Mouse (Mus musculus) forebrain, embryonic 15.5 days (tissue): ENCODE results near the gene Ramp1. TPM values are rescaled to one million over a fixed set of nuclear protein-coding genes. Genes with fewer than 3 reads are reported as not detected.
A peak's percentile ranks its signal among the peaks of the same experiment; 100 is the strongest.

ENCODE experiments used
- ATAC-seq: fragments of 200-750 bp; cut with Nextera tagmentation; replicated peaks from 2 replicates; pipeline ENCODE4 v1.8.0; 2017; ENCODE audit warnings: mild to moderate bottlenecking, moderate TSS enrichment, moderate library complexity
- H3K27ac ChIP-seq: fragments of 300-500 bp; sonication (generic); replicated peaks from 2 replicates; pipeline ENCODE4 v1.5.1; 2015; ENCODE audit warnings: mild to moderate bottlenecking, inconsistent platforms
- H3K27me3 ChIP-seq: fragments of 300-500 bp; sonication (generic); 2 replicates; pipeline ENCODE4 v1.6.1; 2015; ENCODE audit warnings: inconsistent platforms
- H3K36me3 ChIP-seq: fragments of 300-500 bp; sonication (generic); 2 replicates; pipeline ENCODE4 v1.6.1; 2015; ENCODE audit warnings: mild to moderate bottlenecking, inconsistent platforms
- H3K4me1 ChIP-seq: fragments of 300-500 bp; sonication (generic); 2 replicates; pipeline ENCODE4 v1.6.1; 2015; ENCODE audit warnings: inconsistent platforms
- H3K4me2 ChIP-seq: fragments of 300-500 bp; sonication (generic); replicated peaks from 2 replicates; pipeline ENCODE4 v1.6.1; 2015; ENCODE audit warnings: mild to moderate bottlenecking, inconsistent platforms
- H3K4me3 ChIP-seq: fragments of 300-500 bp; sonication (generic); 2 replicates; pipeline ENCODE4 v1.5.1; 2015; ENCODE audit warnings: mild to moderate bottlenecking, inconsistent platforms
- H3K9ac ChIP-seq: fragments of 300-500 bp; sonication (generic); replicated peaks from 2 replicates; pipeline ENCODE4 v1.6.1; 2015; ENCODE audit warnings: mild to moderate bottlenecking, inconsistent platforms
- H3K9me3 ChIP-seq: fragments of 300-500 bp; sonication (generic); 2 replicates; pipeline ENCODE4 v1.6.1; 2016; ENCODE audit warnings: inconsistent platforms
- WGBS: fragments of 180-500 bp; shearing (Covaris S2); methylation state at CpG from one replicate; pipeline ENCODE4 v1.1.7; 2015; ENCODE audit warnings: mixed read lengths; 5-methylcytosine and 5-hydroxymethylcytosine counted together
- polyA plus RNA-seq: library from polyadenylated mRNA; unstranded; fragments of >200 nt; fragmentation: Nextera tagmentation; extraction: Ambion mirVana; gene quantifications from 2 replicates; pipeline ENCODE4 v1.2.1, GENCODE M21; 2015

Ramp1 gene
- polyA plus RNA-seq, 1 experiment from 2014 or later = 3.3 TPM

- no peaks in the 10 kb centered on the region for H3K27me3 ChIP-seq
- H3K27ac ChIP-seq = peak within 1 kb of the TSS; percentile 82
- peak within 1 kb of the TSS; percentile 86 for H3K4me2 ChIP-seq
- peak within 1 kb of the TSS; percentile 93 for H3K4me3 ChIP-seq
- 0 out of 2 replicates have a peak, but pooled peaks cover 3% of the 10 kb centered on the region for H3K36me3 ChIP-seq
- peak; percentile 99 for ATAC-seq
- H3K9ac ChIP-seq = peak within 1 kb of the TSS; percentile 96
- WGBS = under 1% methylated on average over 43 of the region's 43 CpGs
- H3K4me1 ChIP-seq = peaks cover 27% of the 10 kb centered on the region
- no peaks in the 10 kb centered on the region for H3K9me3 ChIP-seq
Measured at GRCm38 (mm10) chr1:91249564-91250414, 70.2 kb downstream of the Ramp1 start, which contains the start of gene Ube2f. Ube2f (plus strand) TSS chr1:91250304.

GRCm38 (mm10) chr1:91250415-91251147 is 71.0 kb downstream of the Ramp1 start:
- 0 out of 2 replicates have a peak, but pooled peaks cover 3% of the 10 kb centered on the region for H3K36me3 ChIP-seq
- no peaks in the 10 kb centered on the region for H3K27me3 ChIP-seq
- peaks cover 27% of the 10 kb centered on the region for H3K4me1 ChIP-seq
- no peaks in the 10 kb centered on the region for H3K9me3 ChIP-seq
- ATAC-seq = no peak; the same call in 1 of the 2 replicates
- WGBS = under 1% methylated on average over 68 of the region's 70 CpGs
- H3K4me3 ChIP-seq = peak overlapping the region; percentile 93
- peak overlapping the region; percentile 86 for H3K4me2 ChIP-seq
- peak overlapping the region; percentile 96 for H3K9ac ChIP-seq
- peak overlapping the region; percentile 82 for H3K27ac ChIP-seq

DNA sequence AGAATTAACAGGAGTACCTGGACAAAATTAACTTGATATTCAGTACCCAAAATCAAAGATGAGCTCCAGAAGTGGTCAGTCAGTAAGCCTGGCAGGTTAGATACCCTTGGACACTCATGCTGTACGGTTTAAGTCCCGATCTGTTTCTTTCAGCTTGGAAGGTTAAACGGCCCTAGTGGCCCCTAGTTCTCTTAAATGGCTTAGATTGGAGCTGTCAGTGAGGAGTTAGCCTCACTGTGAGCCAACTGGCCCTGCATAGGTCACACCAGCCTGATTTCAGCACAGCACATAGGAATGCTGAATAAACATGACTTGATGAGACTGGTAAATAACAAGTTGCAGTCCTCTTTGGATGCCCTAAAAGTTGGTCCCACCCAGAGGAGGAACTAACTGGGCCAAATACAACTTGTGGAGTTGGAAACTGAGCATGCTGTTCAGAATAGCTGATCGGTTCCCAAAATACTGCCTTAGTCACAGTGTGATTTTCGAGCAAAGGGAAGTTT is 71.6 kb downstream of the Ramp1 start:
- peaks cover 27% of the 10 kb centered on the region for H3K4me1 ChIP-seq
- H3K27me3 ChIP-seq = no peaks in the 10 kb centered on the region
- H3K9me3 ChIP-seq = no peaks in the 10 kb centered on the region
- peak overlapping the region; percentile 86 for H3K4me2 ChIP-seq
- H3K36me3 ChIP-seq = 0 out of 2 replicates have a peak, but pooled peaks cover 3% of the 10 kb centered on the region
- no peak overlapping the region for H3K27ac ChIP-seq
- WGBS = 57% methylated on average over 5 of the region's 5 CpGs
- no peak for ATAC-seq
- H3K4me3 ChIP-seq = peak overlapping the region; percentile 93
- peak overlapping the region; percentile 96 for H3K9ac ChIP-seq

- H3K9me3 ChIP-seq = no peaks in the 10 kb centered on the region
- ATAC-seq = no peak
- H3K4me1 ChIP-seq = peaks cover 27% of the 10 kb centered on the region
- no peak overlapping the region for H3K4me3 ChIP-seq
- no peak overlapping the region for H3K27ac ChIP-seq
- H3K4me2 ChIP-seq = no peak overlapping the region
- no peaks in the 10 kb centered on the region for H3K27me3 ChIP-seq
- no peak overlapping the region for H3K9ac ChIP-seq
- H3K36me3 ChIP-seq = 0 out of 2 replicates have a peak, but pooled peaks cover 3% of the 10 kb centered on the region
- 60% methylated on average over 8 of the region's 8 CpGs for WGBS
Measured at GRCm38 (mm10) chr1:91251927-91252326, 72.3 kb downstream of the Ramp1 start.

GRCm38 (mm10) chr1:91257918-91258317 is 78.3 kb downstream of the Ramp1 start:
- Histone ChIP-seq H3K9ac (no peak overlapping the region), H3K4me1 (no peaks in the 10 kb centered on the region), H3K36me3 (0 out of 2 replicates have a peak, but pooled peaks cover 3% of the 10 kb centered on the region), H3K27me3 (no peaks in the 10 kb centered on the region), H3K4me3 (no peak overlapping the region), H3K4me2 (no peak overlapping the region), H3K27ac (no peak overlapping the region), H3K9me3 (no peaks in the 10 kb centered on the region)
- no peak for ATAC-seq

DNA sequence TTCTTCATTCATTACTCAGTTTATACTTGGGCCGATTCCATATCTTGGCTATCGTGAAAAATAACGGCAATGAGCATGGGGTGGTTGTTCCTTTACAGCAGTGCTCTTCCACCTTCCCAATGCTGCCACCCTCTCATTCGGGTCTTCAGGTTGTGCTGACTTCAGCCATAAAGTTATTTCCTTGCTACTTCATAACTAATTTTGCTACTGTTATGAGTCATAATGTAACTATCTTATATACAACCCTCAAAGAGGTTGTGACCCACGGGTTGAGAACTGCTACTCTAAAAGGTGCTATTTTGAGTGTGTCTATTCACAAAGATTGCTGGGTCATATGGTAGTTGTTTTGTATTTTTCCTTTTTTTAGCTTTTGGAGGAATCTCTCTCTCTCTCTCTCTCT is 80.2 kb downstream of the Ramp1 start:
- H3K27me3 ChIP-seq = no peaks in the 10 kb centered on the region
- H3K4me2 ChIP-seq = no peak overlapping the region
- H3K9me3 ChIP-seq = no peaks in the 10 kb centered on the region
- no peak overlapping the region for H3K9ac ChIP-seq
- WGBS = 91% methylated on average over 5 of the region's 5 CpGs
- no peak for ATAC-seq
- no peaks in the 10 kb centered on the region for H3K4me1 ChIP-seq
- H3K27ac ChIP-seq = no peak overlapping the region
- no peak overlapping the region for H3K4me3 ChIP-seq
- H3K36me3 ChIP-seq = peaks cover 3% of the 10 kb centered on the region; the same call in 1 of the 2 replicates

DNA sequence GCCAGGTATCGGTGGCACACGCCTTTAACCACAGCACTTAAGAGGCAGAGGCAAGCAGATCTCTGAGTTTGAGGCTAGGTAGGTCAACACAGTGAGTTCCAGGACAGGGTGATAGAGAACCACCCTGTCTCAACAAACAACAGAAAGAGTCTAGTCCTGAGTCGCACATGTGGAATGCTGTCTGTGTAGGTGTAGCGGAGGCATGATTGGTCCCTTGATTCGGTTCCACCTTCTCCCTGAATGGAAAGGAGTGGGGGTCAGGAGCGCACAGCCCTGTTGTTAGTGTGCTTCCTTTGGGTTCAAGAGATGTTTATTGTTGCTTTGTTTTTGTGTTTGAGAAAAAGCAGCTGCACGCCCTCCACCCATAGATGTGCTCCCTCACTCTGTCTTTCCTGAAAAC is 82.9 kb downstream of the Ramp1 start:
- WGBS = 88% methylated on average over 7 of the region's 7 CpGs
- Histone ChIP-seq H3K4me1 (no peaks in the 10 kb centered on the region), H3K27ac (no peak overlapping the region), H3K36me3 (peaks cover 14% of the 10 kb centered on the region), H3K27me3 (no peaks in the 10 kb centered on the region), H3K4me3 (no peak overlapping the region), H3K9ac (no peak overlapping the region), H3K4me2 (no peak overlapping the region), H3K9me3 (no peaks in the 10 kb centered on the region)
- no peak for ATAC-seq

DNA sequence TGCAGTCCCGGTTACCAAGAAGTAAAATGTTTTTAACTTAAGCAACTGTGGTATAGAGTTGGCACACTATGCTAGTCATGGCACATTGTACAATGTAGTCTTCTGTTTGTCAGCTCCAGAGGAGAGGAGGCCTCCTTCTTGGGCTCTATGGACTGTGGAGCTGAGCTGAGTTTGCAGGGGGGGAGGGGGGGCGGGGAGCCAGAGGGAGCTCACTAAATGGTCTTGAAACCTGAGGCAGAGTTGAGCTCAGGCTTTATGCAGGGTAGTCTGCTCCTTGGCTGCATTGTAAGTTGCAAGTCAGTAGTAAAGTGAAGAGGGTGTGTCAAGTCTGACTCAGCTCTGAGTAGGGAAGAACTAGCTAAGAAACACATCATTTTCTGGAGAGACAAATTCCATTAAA is 92.6 kb downstream of the Ramp1 start:
- Histone ChIP-seq H3K27ac (no peak overlapping the region), H3K36me3 (peaks cover 15% of the 10 kb centered on the region), H3K9ac (no peak overlapping the region), H3K4me3 (no peak overlapping the region), H3K9me3 (no peaks in the 10 kb centered on the region), H3K4me2 (no peak overlapping the region), H3K27me3 (no peaks in the 10 kb centered on the region), H3K4me1 (no peaks in the 10 kb centered on the region)
- no peak for ATAC-seq
- WGBS = 80% methylated on average over 2 of the region's 2 CpGs

Other genes starting within 250 kb of the Ramp1 start
- not detected in 2 replicates for gene Prlh, start 226.7 kb upstream of the Ramp1 start, polyA plus RNA-seq
- gene Rab17, start 210.2 kb upstream of the Ramp1 start, polyA plus RNA-seq = 0.18 and 0.20 TPM in 2 replicates
- gene Lrrfip1, start 181.1 kb upstream of the Ramp1 start, polyA plus RNA-seq = 37.5 and 38.3 TPM in 2 replicates
- gene Rbm44, start 34.7 kb upstream of the Ramp1 start, polyA plus RNA-seq = 0.14 and 0.17 TPM in 2 replicates
- gene Ube2f, start 70.5 kb downstream of the Ramp1 start, polyA plus RNA-seq = 68.7 and 70.3 TPM in 2 replicates
- gene Scly, start 118.5 kb downstream of the Ramp1 start, polyA plus RNA-seq = 7.9 and 9.1 TPM in 2 replicates
- 0.06 and 0.10 TPM in 2 replicates for gene Espnl, start 142.3 kb downstream of the Ramp1 start, polyA plus RNA-seq
- 0.08 TPM in 1 of 2 replicates, not detected in the other for gene Klhl30, start 171.2 kb downstream of the Ramp1 start, polyA plus RNA-seq
- 0.20 TPM in 2 replicates for gene Erfe, start 186.6 kb downstream of the Ramp1 start, polyA plus RNA-seq
- gene Ilkap, start 219.0 kb downstream of the Ramp1 start, polyA plus RNA-seq = 167 and 177 TPM in 2 replicates
- 260 and 267 TPM in 2 replicates for gene Hes6, start 234.2 kb downstream of the Ramp1 start, polyA plus RNA-seq